In genomic region chr12:103226121-103226520, GRCm38 (mm10) we compare ENCODE assay signal across 28 mouse cellular contexts. TPM values are rescaled to one million over a fixed set of nuclear protein-coding genes. Genes with fewer than 3 reads are reported as not detected.
"Had no signal": no experiment of that assay in that cellular context is flagged by ENCODE, and none has a peak within 500 bp of the region (broad histone marks: within the 10 kb centered on the region; RNA-seq: fewer than 3 reads in every experiment).

No protein-coding gene starts in this region.

- H3K36me3 ChIP-seq: embryonic facial prominence, embryonic 10.5 days; embryonic facial prominence, embryonic 12.5 days; embryonic facial prominence, embryonic 13.5 days; embryonic facial prominence, embryonic 15.5 days; forebrain, embryonic 10.5 days; forebrain, embryonic 12.5 days; forebrain, embryonic 15.5 days had no signal

- H3K4me2 ChIP-seq: embryonic facial prominence, embryonic 12.5 days; embryonic facial prominence, embryonic 13.5 days; embryonic facial prominence, embryonic 15.5 days; forebrain, embryonic 12.5 days; forebrain, embryonic 13.5 days; forebrain, embryonic 15.5 days had no signal

- H3K27ac ChIP-seq: embryonic facial prominence, embryonic 10.5 days; embryonic facial prominence, embryonic 12.5 days; embryonic facial prominence, embryonic 13.5 days; embryonic facial prominence, embryonic 15.5 days; forebrain, embryonic 10.5 days; forebrain, embryonic 12.5 days; forebrain, embryonic 13.5 days; forebrain, embryonic 15.5 days had no signal

- H3K4me1 ChIP-seq: embryonic facial prominence, embryonic 15.5 days; forebrain, embryonic 10.5 days; forebrain, embryonic 12.5 days; forebrain, embryonic 13.5 days; forebrain, embryonic 15.5 days had no signal

- H3K9me3 ChIP-seq: embryonic facial prominence, embryonic 10.5 days; embryonic facial prominence, embryonic 12.5 days; embryonic facial prominence, embryonic 13.5 days; embryonic facial prominence, embryonic 15.5 days; forebrain, embryonic 10.5 days; forebrain, embryonic 12.5 days; forebrain, embryonic 13.5 days; forebrain, embryonic 15.5 days had no signal

- H3K9ac ChIP-seq: embryonic facial prominence, embryonic 12.5 days; embryonic facial prominence, embryonic 13.5 days; embryonic facial prominence, embryonic 15.5 days; forebrain, embryonic 12.5 days; forebrain, embryonic 13.5 days; forebrain, embryonic 15.5 days; forebrain, postnatal 0 days had no signal

- DNase-seq: cerebellum, adult 18-20 months; cerebellum, adult 2 months; cerebellum, adult 8-10 months; cerebellum, adult 9-10 months; cerebellum, adult 9-11 months; cerebellum, postnatal 10 days; cerebellum, postnatal 14 days; cerebellum, postnatal 25 days; cerebellum, postnatal 36 days; embryo, embryonic 11 days; forebrain, postnatal 0 days; gastrocnemius, adult 2 months; gastrocnemius, postnatal 10 days; gastrocnemius, postnatal 14 days; gastrocnemius, postnatal 25 days; gastrocnemius, postnatal 36 days; heart, adult 11 months had no signal

- H3K27me3 ChIP-seq: embryonic facial prominence, embryonic 12.5 days; embryonic facial prominence, embryonic 13.5 days; embryonic facial prominence, embryonic 15.5 days; forebrain, embryonic 12.5 days; forebrain, embryonic 13.5 days; forebrain, embryonic 15.5 days had no signal

- H3K4me3 ChIP-seq: embryonic facial prominence, embryonic 10.5 days; embryonic facial prominence, embryonic 12.5 days; embryonic facial prominence, embryonic 13.5 days; embryonic facial prominence, embryonic 15.5 days; erythroblast, embryonic 14.5 days; forebrain, embryonic 10.5 days; forebrain, embryonic 12.5 days; forebrain, embryonic 13.5 days; forebrain, embryonic 15.5 days; gastrocnemius, adult 2 months had no signal

- ATAC-seq: forebrain, embryonic 13.5 days; forebrain, embryonic 14.5 days; forebrain, embryonic 15.5 days; forebrain, embryonic 16.5 days; forebrain, postnatal 0 days had no signal

RNA-seq across cellular contexts. Expression of gene Prima1, which starts 15.8 kb away (rescaled TPM):
- polyA plus RNA-seq: erythroblast, embryonic 14.5 days; forebrain, embryonic 10.5 days; forebrain, embryonic 13.5 days had no signal
